Mouse (Mus musculus): ENCODE results near the gene Diaph3. TPM values are rescaled to one million over a fixed set of nuclear protein-coding genes. Genes with fewer than 3 reads are reported as not detected.

The Diaph3 gene
- polyA plus RNA-seq, 1 experiment: 0.65 TPM

GRCm38 (mm10) chr14:87140327-87140962 is 590 bp downstream of the Diaph3 start:
- WGBS: under 1% methylated on average over 17 of the region's 17 CpGs
- Histone ChIP-seq H3K4me1 (ENCODE audit: control insufficient read depth, insufficient read depth, low read length) (peaks cover 5% of the 10 kb centered on the region), H3K4me3 (replicated peaks; ENCODE audit: extremely low read depth, low read depth, low read length) (peak overlapping the region; percentile 73)
- no peak for DNase-seq
- no peak for TF ChIP-seq CTCF (IDR thresholded peaks at IDR 0.05; ENCODE audit: insufficient read depth, low read length)
- TF ChIP-seq POLR2A (IDR thresholded peaks at IDR 0.05; ENCODE audit: borderline replicate concordance, extremely low read depth, low read depth, low read length): no peak

GRCm38 (mm10) chr14:87126076-87126639 is 14.9 kb downstream of the Diaph3 start:
- TF ChIP-seq CTCF (IDR thresholded peaks at IDR 0.05; ENCODE audit: insufficient read depth, low read length) (no peak), POLR2A (IDR thresholded peaks at IDR 0.05; ENCODE audit: borderline replicate concordance, extremely low read depth, low read depth, low read length) (no peak)
- Histone ChIP-seq H3K4me1 (ENCODE audit: control insufficient read depth, insufficient read depth, low read length) (no peaks in the 10 kb centered on the region; the same call in 1 of the 2 replicates), H3K4me3 (replicated peaks; ENCODE audit: extremely low read depth, low read depth, low read length) (no peak overlapping the region)
- no peak for DNase-seq
- 68% methylated on average over 6 of the region's 6 CpGs for WGBS

DNA sequence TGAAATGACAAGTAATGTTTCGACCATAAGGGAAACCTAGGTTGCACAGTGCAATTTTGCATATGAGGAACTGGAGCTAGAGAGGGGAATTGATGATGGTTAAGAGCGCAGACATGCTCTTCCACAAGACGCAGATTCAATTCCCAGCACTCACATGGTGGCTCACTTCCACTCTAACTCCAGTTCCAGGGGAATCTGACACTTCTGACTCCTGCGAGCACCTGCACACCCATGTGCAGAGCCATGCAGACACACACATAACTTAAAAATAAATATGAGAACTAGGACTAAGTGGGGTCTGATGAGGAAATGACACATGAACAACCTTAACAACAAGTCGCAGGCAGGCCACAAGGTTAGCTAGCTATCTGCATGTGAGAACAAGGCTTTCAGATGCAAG is 15.5 kb downstream of the Diaph3 start:
- 71% methylated on average over 5 of the region's 5 CpGs for WGBS
- Histone ChIP-seq H3K4me1 (ENCODE audit: control insufficient read depth, insufficient read depth, low read length) (no peaks in the 10 kb centered on the region; the same call in 1 of the 2 replicates), H3K4me3 (replicated peaks; ENCODE audit: extremely low read depth, low read depth, low read length) (no peak overlapping the region)
- TF ChIP-seq CTCF (IDR thresholded peaks at IDR 0.05; ENCODE audit: insufficient read depth, low read length): no peak
- no peak for TF ChIP-seq POLR2A (IDR thresholded peaks at IDR 0.05; ENCODE audit: borderline replicate concordance, extremely low read depth, low read depth, low read length)
- DNase-seq: no peak

DNA sequence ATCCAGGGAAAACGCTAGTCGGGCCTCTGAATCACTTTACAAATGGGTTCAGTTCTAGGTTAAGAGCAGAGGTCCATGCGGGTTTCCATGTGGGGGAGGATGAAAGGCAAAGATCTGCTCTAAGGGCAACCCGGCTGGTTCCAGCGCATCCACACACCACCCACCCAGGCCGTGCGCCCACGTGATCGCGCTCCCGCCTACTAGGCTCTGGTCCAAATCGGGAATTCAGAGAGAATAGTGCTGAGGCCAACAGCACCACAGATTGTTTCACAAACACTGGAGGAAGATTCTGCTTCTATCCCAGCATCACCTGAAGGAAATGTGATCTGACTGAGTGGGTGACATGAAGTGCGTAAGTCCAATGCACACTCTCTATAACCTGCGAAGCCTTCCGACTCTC is 17.9 kb downstream of the Diaph3 start:
- Histone ChIP-seq H3K4me3 (replicated peaks; ENCODE audit: extremely low read depth, low read depth, low read length) (no peak overlapping the region), H3K4me1 (ENCODE audit: control insufficient read depth, insufficient read depth, low read length) (no peaks in the 10 kb centered on the region)
- 92% methylated on average over 15 of the region's 15 CpGs for WGBS
- TF ChIP-seq CTCF (IDR thresholded peaks at IDR 0.05; ENCODE audit: insufficient read depth, low read length): no peak
- DNase-seq: no peak

- H3K4me3 ChIP-seq (replicated peaks; ENCODE audit: extremely low read depth, low read depth, low read length): no peak overlapping the region
- TF ChIP-seq POLR2A (IDR thresholded peaks at IDR 0.05; ENCODE audit: borderline replicate concordance, extremely low read depth, low read depth, low read length): no peak
- TF ChIP-seq CTCF (IDR thresholded peaks at IDR 0.05; ENCODE audit: insufficient read depth, low read length): no peak
- no peaks in the 10 kb centered on the region for H3K4me1 ChIP-seq (ENCODE audit: control insufficient read depth, insufficient read depth, low read length)
- WGBS: 68% methylated on average over 6 of the region's 6 CpGs
- no peak for DNase-seq
These were observed 19.2 kb downstream of the Diaph3 start for GRCm38 (mm10) chr14:87121868-87122267.

GRCm38 (mm10) chr14:87110634-87111033 is 30.4 kb downstream of the Diaph3 start:
- no peak for DNase-seq
- Histone ChIP-seq H3K4me3 (replicated peaks; ENCODE audit: extremely low read depth, low read depth, low read length) (no peak overlapping the region), H3K4me1 (ENCODE audit: control insufficient read depth, insufficient read depth, low read length) (no peaks in the 10 kb centered on the region)
- 55% methylated on average over 2 of the region's 2 CpGs for WGBS
- no peak for TF ChIP-seq CTCF (IDR thresholded peaks at IDR 0.05; ENCODE audit: insufficient read depth, low read length)
- no peak for TF ChIP-seq POLR2A (IDR thresholded peaks at IDR 0.05; ENCODE audit: borderline replicate concordance, extremely low read depth, low read depth, low read length)

- Histone ChIP-seq H3K4me1 (ENCODE audit: control insufficient read depth, insufficient read depth, low read length) (no peaks in the 10 kb centered on the region), H3K4me3 (replicated peaks; ENCODE audit: extremely low read depth, low read depth, low read length) (no peak overlapping the region)
- TF ChIP-seq POLR2A (IDR thresholded peaks at IDR 0.05; ENCODE audit: borderline replicate concordance, extremely low read depth, low read depth, low read length): no peak
- no peak for TF ChIP-seq CTCF (IDR thresholded peaks at IDR 0.05; ENCODE audit: insufficient read depth, low read length)
- no peak for DNase-seq
- WGBS: 74% methylated on average over 1 of the region's 1 CpGs
These were observed 41.5 kb downstream of the Diaph3 start for GRCm38 (mm10) chr14:87099380-87100088.

DNA sequence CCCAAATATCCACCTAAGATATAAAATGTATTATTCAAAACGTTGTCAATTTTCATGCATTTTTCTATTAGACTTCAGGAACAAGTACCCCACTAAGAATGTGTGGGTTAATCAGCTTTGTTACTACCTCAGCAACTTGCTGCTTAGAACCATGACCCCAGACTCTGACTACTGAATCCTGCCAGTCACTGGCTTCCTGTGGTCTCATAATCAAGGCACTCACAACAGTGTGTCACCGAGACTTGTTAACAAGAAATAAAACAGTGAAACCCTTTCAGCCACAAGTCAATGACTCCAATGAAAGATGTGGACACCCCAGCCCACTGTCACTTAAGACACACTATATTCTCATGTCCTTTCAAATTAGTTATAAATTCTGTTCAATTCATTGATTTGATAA is 42.9 kb downstream of the Diaph3 start:
- 73% methylated on average over 2 of the region's 2 CpGs for WGBS
- no peak overlapping the region for H3K4me3 ChIP-seq (replicated peaks; ENCODE audit: extremely low read depth, low read depth, low read length)
- H3K4me1 ChIP-seq (ENCODE audit: control insufficient read depth, insufficient read depth, low read length): no peaks in the 10 kb centered on the region
- TF ChIP-seq POLR2A (IDR thresholded peaks at IDR 0.05; ENCODE audit: borderline replicate concordance, extremely low read depth, low read depth, low read length) (no peak), CTCF (IDR thresholded peaks at IDR 0.05; ENCODE audit: insufficient read depth, low read length) (no peak)
- DNase-seq: no peak

- TF ChIP-seq CTCF (IDR thresholded peaks at IDR 0.05; ENCODE audit: insufficient read depth, low read length) (no peak), POLR2A (IDR thresholded peaks at IDR 0.05; ENCODE audit: borderline replicate concordance, extremely low read depth, low read depth, low read length) (no peak)
- no peaks in the 10 kb centered on the region for H3K4me1 ChIP-seq (ENCODE audit: control insufficient read depth, insufficient read depth, low read length)
- H3K4me3 ChIP-seq (replicated peaks; ENCODE audit: extremely low read depth, low read depth, low read length): no peak overlapping the region
- no peak for DNase-seq
- 93% methylated on average over 3 of the region's 3 CpGs for WGBS
These were observed 49.5 kb downstream of the Diaph3 start for GRCm38 (mm10) chr14:87091522-87091921.

DNA sequence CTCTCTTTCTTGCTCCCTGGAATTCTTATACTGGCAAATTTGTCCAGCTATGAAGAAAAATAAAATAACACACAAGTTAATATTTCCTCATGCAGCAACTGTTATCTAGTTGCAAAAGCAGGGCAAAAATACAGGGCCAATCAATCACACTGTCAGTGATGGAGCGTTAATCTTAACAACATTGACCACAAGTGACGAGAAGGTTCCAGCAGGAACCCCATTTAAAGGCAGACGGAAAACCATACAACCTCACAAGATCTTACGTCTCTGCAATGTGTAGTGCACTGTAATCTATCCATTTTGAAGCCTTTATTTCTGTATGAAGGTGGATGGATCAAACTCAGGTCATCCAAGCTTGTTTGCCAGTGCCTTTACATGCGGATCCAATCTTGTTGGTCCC is 49.9 kb downstream of the Diaph3 start:
- no peaks in the 10 kb centered on the region for H3K4me1 ChIP-seq (ENCODE audit: control insufficient read depth, insufficient read depth, low read length)
- no peak overlapping the region for H3K4me3 ChIP-seq (replicated peaks; ENCODE audit: extremely low read depth, low read depth, low read length)
- WGBS: 87% methylated on average over 5 of the region's 5 CpGs
- TF ChIP-seq POLR2A (IDR thresholded peaks at IDR 0.05; ENCODE audit: borderline replicate concordance, extremely low read depth, low read depth, low read length) (no peak), CTCF (IDR thresholded peaks at IDR 0.05; ENCODE audit: insufficient read depth, low read length) (no peak)
- DNase-seq: no peak

Measured in lung, adult 2 months (tissue).